Mouse (Mus musculus): Measurements from ENCODE around the gene Pnpla6. TPM values are rescaled to one million over a fixed set of nuclear protein-coding genes. Genes with fewer than 3 reads are reported as not detected.
A peak's percentile ranks its signal among the peaks of the same experiment; 100 is the strongest.

Gene Pnpla6
- polyA plus RNA-seq, 1 experiment from 2014 or later: 22.9 TPM

- peaks cover 41% of the 10 kb centered on the region for H3K36me3 ChIP-seq
- WGBS: 29% methylated on average over 13 of the region's 13 CpGs
- H3K4me3 ChIP-seq (replicated peaks): peak overlapping the region; percentile 56
- H3K27me3 ChIP-seq: no peaks in the 10 kb centered on the region
- ATAC-seq (ENCODE audit: insufficient number of reproducible peaks, insufficient read depth, low FRiP score, low TSS enrichment, low read depth): no peak; the same call in 1 of the 2 replicates
- H3K4me2 ChIP-seq: peak overlapping the region; percentile 85
- H3K27ac ChIP-seq: peak overlapping the region; percentile 84
- peaks cover 6% of the 10 kb centered on the region for H3K4me1 ChIP-seq (replicated peaks)
- H3K9ac ChIP-seq (replicated peaks): peak overlapping the region; percentile 47
- no peaks in the 10 kb centered on the region for H3K9me3 ChIP-seq
These were observed 420 bp upstream of the Pnpla6 start for GRCm38 (mm10) chr8:3514681-3515247.

DNA sequence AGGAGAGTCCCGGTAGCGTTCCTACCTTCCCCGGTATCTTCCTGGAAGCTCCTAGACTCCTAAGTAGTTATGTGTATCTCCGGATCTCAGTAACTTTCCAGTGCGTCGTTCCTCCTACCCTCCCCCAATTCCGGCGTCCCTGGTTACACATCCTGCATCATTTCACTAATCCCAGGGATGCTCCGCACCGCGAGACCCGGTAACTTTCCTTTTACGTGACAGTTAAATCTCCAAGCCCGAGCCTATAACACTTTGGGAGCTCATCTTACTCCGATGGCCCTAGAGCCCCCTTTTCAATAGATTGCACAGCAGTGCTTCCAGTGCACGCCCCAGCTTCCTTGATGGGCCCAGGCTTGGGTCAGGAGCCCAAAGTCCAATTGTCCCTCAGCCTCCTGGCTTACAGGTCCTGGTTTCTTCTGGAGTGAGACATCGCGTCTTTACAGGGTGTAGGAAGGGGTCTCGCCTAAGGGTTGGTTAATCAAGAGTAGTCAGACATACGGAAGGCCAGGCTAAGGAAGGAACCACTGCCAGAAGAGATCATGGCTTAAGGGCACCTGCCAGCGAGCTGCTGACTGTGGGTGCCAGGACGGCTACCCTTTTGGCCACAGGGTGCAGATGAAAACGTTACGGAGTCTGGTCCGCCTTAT is 710 bp downstream of the Pnpla6 start:
- Histone ChIP-seq H3K9ac (replicated peaks) (peak overlapping the region; percentile 47), H3K9me3 (no peaks in the 10 kb centered on the region), H3K4me1 (replicated peaks) (peaks cover 6% of the 10 kb centered on the region), H3K27me3 (no peaks in the 10 kb centered on the region), H3K36me3 (peaks cover 32% of the 10 kb centered on the region), H3K27ac (peak overlapping the region; percentile 84), H3K4me3 (replicated peaks) (peak overlapping the region; percentile 56), H3K4me2 (peak overlapping the region; percentile 85)
- WGBS: under 1% methylated on average over 25 of the region's 25 CpGs
- ATAC-seq (ENCODE audit: insufficient number of reproducible peaks, insufficient read depth, low FRiP score, low TSS enrichment, low read depth): peak; percentile 13

DNA sequence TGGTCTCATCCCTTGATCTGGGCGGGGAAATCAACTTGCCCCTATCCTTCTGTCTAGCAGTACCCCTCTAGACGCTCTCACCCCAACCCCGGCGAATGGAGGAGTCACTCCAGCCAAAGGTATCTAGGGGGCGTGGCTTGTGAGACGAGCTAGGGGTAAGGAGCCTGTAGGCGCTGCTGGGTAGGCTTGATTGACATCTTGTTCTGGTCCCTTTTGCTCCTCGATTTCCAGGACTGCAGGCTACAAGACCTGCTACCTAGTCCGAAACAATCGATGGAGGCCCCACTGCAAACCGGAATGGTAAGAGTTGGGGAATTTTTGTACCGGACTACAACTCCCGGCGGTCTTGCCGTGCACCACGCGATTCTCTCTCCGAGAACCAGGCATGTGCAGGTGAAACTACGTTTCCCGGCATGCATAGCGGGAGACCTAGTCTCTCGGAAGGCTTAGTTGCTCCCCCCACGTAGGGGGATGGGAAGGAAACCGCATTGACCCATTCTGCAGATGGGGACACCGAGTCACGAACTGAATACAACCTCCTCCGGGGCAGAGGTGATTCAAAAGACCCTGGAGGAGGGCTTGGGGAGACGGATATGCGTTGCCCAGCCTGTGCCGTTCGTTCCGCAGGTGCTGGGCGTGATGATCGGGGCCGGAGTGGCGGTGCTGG is 1.4 kb downstream of the Pnpla6 start:
- Histone ChIP-seq H3K9me3 (no peaks in the 10 kb centered on the region), H3K9ac (replicated peaks) (peak overlapping the region; percentile 55), H3K27ac (peak overlapping the region; percentile 84), H3K36me3 (peaks cover 32% of the 10 kb centered on the region), H3K4me1 (replicated peaks) (peaks cover 6% of the 10 kb centered on the region), H3K27me3 (no peaks in the 10 kb centered on the region), H3K4me2 (peak overlapping the region; percentile 85), H3K4me3 (replicated peaks) (peak overlapping the region; percentile 56)
- ATAC-seq (ENCODE audit: insufficient number of reproducible peaks, insufficient read depth, low FRiP score, low TSS enrichment, low read depth): peak; percentile 89
- WGBS: 4% methylated on average over 36 of the region's 36 CpGs

DNA sequence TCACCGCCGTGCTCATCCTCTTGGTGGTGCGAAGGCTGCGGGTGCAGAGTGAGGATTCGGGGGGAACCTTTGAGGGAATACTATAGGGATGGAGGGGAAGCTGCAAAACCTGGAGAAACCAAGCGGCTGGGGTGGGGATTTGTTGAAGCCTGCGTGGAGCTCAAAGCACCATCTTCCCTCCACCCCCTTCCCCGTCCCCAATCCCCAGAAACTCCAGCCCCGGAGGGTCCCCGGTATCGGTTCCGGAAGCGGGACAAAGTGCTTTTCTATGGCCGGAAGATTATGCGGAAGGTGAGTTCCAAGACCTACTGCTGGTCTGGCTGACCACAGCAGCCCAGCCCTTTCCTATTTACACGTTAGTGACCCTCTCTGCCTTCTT is 1.9 kb downstream of the Pnpla6 start:
- H3K27ac ChIP-seq: peak overlapping the region; percentile 41; the same call in 1 of the 2 replicates
- no peaks in the 10 kb centered on the region for H3K9me3 ChIP-seq
- H3K4me3 ChIP-seq (replicated peaks): peak overlapping the region; percentile 56
- peak overlapping the region; percentile 55 for H3K9ac ChIP-seq (replicated peaks)
- WGBS: 6% methylated on average over 16 of the region's 16 CpGs
- H3K4me1 ChIP-seq (replicated peaks): peaks cover 6% of the 10 kb centered on the region
- H3K4me2 ChIP-seq: peak overlapping the region; percentile 85
- ATAC-seq (ENCODE audit: insufficient number of reproducible peaks, insufficient read depth, low FRiP score, low TSS enrichment, low read depth): no peak
- no peaks in the 10 kb centered on the region for H3K27me3 ChIP-seq
- H3K36me3 ChIP-seq: peaks cover 33% of the 10 kb centered on the region

DNA sequence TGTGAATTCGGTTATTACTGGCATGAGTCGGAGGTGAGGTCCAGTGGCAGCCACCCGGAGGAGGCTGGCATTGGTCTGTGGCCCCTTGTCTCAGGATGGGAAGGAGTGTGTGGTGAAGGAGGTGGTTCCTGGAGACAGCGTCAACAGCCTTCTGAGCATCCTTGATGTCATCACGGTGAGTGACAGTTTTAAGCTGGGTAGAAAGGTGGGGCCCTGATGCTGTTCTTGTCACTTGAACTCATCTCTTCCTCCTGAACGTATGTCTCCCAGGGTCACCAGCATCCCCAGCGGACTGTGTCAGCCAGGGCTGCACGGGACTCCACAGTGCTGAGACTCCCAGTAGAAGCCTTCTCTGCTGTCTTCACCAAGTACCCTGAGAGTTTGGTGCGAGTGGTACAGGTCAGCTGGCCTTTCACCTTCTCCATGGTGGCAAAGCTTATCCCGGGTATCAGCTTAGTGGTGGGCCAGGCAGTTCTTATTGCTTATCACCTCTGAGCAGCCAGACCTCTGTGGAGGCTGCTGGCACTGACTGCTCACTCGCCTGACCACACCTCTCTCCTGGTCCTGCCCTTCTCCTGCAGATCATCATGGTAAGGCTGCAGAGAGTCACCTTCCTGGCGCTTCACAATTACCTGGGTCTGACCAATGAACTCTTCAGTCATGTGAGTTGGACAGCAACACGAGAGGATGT is 7.0 kb downstream of the Pnpla6 start:
- no peaks in the 10 kb centered on the region for H3K27me3 ChIP-seq
- H3K27ac ChIP-seq: no peak overlapping the region
- 92% methylated on average over 13 of the region's 13 CpGs for WGBS
- no peak overlapping the region for H3K9ac ChIP-seq (replicated peaks)
- no peak overlapping the region for H3K4me3 ChIP-seq (replicated peaks)
- H3K36me3 ChIP-seq: peaks cover 56% of the 10 kb centered on the region
- H3K4me1 ChIP-seq (replicated peaks): no peaks in the 10 kb centered on the region
- ATAC-seq (ENCODE audit: insufficient number of reproducible peaks, insufficient read depth, low FRiP score, low TSS enrichment, low read depth): no peak
- H3K9me3 ChIP-seq: no peaks in the 10 kb centered on the region
- no peak overlapping the region for H3K4me2 ChIP-seq

DNA sequence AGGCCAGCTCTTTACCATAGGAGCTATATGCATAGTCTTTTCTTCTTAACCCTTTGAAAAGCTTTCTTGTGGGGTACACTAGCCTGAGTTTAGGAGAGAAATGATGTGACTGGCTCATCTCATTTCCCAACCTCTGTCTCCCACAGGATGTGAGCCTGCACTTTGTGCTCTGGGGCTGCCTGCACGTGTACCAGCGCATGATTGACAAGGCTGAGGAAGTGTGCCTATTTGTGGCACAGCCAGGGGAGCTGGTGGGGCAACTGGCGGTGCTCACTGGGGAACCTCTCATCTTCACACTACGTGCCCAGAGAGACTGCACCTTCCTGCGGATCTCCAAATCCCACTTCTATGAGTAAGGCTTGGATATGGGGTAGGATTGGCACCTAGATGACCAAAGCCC is 15.6 kb downstream of the Pnpla6 start:
- Histone ChIP-seq H3K27me3 (no peaks in the 10 kb centered on the region), H3K4me1 (replicated peaks) (no peaks in the 10 kb centered on the region), H3K36me3 (peaks cover 43% of the 10 kb centered on the region), H3K27ac (no peak overlapping the region), H3K4me2 (no peak overlapping the region), H3K4me3 (replicated peaks) (no peak overlapping the region), H3K9me3 (no peaks in the 10 kb centered on the region), H3K9ac (replicated peaks) (no peak overlapping the region)
- WGBS: 88% methylated on average over 5 of the region's 5 CpGs
- no peak for ATAC-seq (ENCODE audit: insufficient number of reproducible peaks, insufficient read depth, low FRiP score, low TSS enrichment, low read depth)

DNA sequence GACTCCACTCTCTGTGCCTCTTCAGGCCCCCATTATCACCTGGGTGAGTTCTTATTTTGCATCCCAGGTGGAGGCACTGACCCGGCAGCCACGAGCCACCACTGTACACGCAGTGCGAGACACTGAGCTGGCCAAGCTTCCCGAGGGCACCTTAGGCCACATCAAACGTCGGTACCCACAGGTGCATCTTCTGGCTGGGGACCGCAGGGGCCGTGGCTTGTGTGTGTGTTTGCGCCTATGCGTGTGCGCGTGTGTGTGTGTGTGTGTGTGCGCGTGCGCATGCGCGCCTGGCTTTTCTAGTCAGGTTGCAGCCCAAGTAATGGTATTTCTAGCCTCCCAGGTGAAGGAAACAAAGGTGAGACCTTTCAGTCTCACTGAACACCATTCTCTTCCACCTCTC is 16.8 kb downstream of the Pnpla6 start:
- no peak overlapping the region for H3K4me2 ChIP-seq
- H3K27me3 ChIP-seq: no peaks in the 10 kb centered on the region
- no peak overlapping the region for H3K27ac ChIP-seq
- ATAC-seq (ENCODE audit: insufficient number of reproducible peaks, insufficient read depth, low FRiP score, low TSS enrichment, low read depth): no peak
- no peak overlapping the region for H3K4me3 ChIP-seq (replicated peaks)
- H3K36me3 ChIP-seq: peaks cover 44% of the 10 kb centered on the region
- H3K9me3 ChIP-seq: no peaks in the 10 kb centered on the region
- H3K9ac ChIP-seq (replicated peaks): no peak overlapping the region
- H3K4me1 ChIP-seq (replicated peaks): no peaks in the 10 kb centered on the region
- 98% methylated on average over 18 of the region's 18 CpGs for WGBS

- Histone ChIP-seq H3K4me3 (replicated peaks) (no peak overlapping the region), H3K27me3 (no peaks in the 10 kb centered on the region), H3K9ac (replicated peaks) (no peak overlapping the region), H3K4me2 (no peak overlapping the region), H3K27ac (no peak overlapping the region), H3K4me1 (replicated peaks) (no peaks in the 10 kb centered on the region), H3K36me3 (peaks cover 77% of the 10 kb centered on the region), H3K9me3 (no peaks in the 10 kb centered on the region)
- no peak for ATAC-seq (ENCODE audit: insufficient number of reproducible peaks, insufficient read depth, low FRiP score, low TSS enrichment, low read depth)
- 64% methylated on average over 15 of the region's 15 CpGs for WGBS
These were observed 21.1 kb downstream of the Pnpla6 start for GRCm38 (mm10) chr8:3536053-3536841.

- Histone ChIP-seq H3K27me3 (no peaks in the 10 kb centered on the region), H3K36me3 (peaks cover 76% of the 10 kb centered on the region), H3K9ac (replicated peaks) (no peak overlapping the region), H3K9me3 (no peaks in the 10 kb centered on the region), H3K4me2 (no peak overlapping the region), H3K27ac (no peak overlapping the region), H3K4me1 (replicated peaks) (no peaks in the 10 kb centered on the region), H3K4me3 (replicated peaks) (no peak overlapping the region)
- 95% methylated on average over 9 of the region's 9 CpGs for WGBS
- ATAC-seq (ENCODE audit: insufficient number of reproducible peaks, insufficient read depth, low FRiP score, low TSS enrichment, low read depth): no peak
These were observed 21.8 kb downstream of the Pnpla6 start for GRCm38 (mm10) chr8:3536940-3537339.

DNA sequence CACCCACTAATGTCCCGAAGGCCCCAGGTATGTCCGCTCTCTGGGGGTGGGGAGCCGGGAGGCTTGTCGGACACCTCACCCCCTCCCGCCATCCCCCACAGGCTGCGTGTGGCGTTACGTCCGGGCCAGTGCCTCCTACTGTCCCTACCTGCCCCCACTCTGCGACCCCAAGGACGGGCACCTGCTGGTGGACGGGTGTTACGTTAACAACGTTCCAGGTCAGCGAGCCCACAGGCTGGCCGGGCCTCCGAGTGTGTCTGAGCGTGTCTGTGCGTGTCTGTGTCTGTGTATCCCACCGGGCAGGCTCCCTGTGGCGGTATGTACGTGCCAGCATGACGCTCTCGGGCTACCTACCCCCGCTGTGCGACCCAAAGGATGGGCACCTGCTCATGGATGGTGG is 22.5 kb downstream of the Pnpla6 start:
- no peaks in the 10 kb centered on the region for H3K4me1 ChIP-seq (replicated peaks)
- H3K9me3 ChIP-seq: no peaks in the 10 kb centered on the region
- peaks cover 75% of the 10 kb centered on the region for H3K36me3 ChIP-seq
- H3K4me2 ChIP-seq: no peak overlapping the region
- ATAC-seq (ENCODE audit: insufficient number of reproducible peaks, insufficient read depth, low FRiP score, low TSS enrichment, low read depth): no peak
- no peak overlapping the region for H3K9ac ChIP-seq (replicated peaks)
- H3K27ac ChIP-seq: no peak overlapping the region
- no peak overlapping the region for H3K4me3 ChIP-seq (replicated peaks)
- no peaks in the 10 kb centered on the region for H3K27me3 ChIP-seq
- WGBS: 91% methylated on average over 26 of the region's 26 CpGs

DNA sequence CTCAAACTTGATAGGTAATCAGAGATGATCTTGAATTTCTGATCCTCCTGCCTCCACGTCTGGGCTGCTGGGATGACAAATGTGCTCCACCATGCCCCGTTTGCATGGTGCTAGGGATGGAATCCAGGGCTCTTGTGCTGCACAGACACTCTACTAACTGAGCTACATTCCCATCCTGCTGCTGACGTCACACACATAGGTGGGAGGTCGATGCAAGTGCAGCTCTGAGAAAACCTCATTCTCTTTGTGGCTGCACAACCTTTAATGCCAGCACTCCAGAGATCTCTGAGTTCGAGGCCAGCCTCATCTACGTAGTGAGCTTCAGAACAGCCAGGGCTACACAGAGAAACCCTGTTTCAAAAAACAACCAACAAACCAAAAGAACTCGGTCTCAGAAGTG is 24.0 kb downstream of the Pnpla6 start:
- no peak for ATAC-seq (ENCODE audit: insufficient number of reproducible peaks, insufficient read depth, low FRiP score, low TSS enrichment, low read depth)
- Histone ChIP-seq H3K27me3 (no peaks in the 10 kb centered on the region), H3K27ac (no peak overlapping the region), H3K36me3 (peaks cover 83% of the 10 kb centered on the region), H3K4me1 (replicated peaks) (no peaks in the 10 kb centered on the region), H3K4me3 (replicated peaks) (no peak overlapping the region), H3K9me3 (no peaks in the 10 kb centered on the region), H3K4me2 (no peak overlapping the region), H3K9ac (replicated peaks) (no peak overlapping the region)
- WGBS: 84% methylated on average over 7 of the region's 7 CpGs

Measured in limb, embryonic 12.5 days (tissue).